Mouse (Mus musculus): ENCODE results near the gene Vamp8. TPM values are rescaled to one million over a fixed set of nuclear protein-coding genes. Genes with fewer than 3 reads are reported as not detected.

Gene Vamp8
- total RNA-seq, 1 experiment from 2014 or later: 113 TPM

DNA sequence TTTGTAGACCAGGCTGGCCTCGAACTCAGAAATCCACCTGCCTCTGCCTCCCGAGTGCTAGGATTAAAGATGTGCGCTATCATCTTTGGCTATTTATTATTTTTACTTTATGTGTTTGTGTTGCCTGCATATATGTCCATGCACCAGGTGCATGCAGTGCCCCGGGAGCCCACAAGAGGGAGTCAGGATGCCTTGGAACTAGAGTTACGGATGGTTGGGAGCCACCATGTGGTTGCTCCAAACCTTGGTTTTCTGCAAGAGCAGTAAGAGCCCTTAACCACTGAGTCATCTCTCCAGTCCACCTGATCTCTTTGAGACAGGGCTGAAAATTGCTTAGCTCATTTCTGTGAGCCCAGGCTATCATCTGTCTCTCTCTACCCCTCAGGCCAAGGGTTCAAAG, 16.6 kb upstream of the Vamp8 start:
- peak; percentile 91 for DNase-seq

DNA sequence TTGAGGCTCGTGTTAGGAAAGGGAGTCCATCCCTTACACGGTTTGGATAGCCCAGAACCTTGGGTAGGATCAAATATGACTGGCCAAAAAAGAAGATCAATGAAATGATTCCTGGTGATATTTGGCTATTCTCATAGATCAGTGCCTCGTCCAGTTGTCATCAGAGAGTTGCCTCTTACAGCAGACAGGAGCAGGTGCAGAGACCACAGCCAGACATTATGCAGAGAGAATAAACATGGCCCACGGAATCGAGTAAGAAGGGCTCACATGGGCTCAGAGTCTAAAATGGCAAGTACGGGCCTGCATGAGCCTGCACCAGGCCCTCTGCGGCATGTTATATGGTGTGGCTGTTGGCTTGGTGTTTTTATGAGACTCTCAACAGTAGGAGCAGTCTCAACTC, 14.9 kb upstream of the Vamp8 start:
- DNase-seq: no peak

DNA sequence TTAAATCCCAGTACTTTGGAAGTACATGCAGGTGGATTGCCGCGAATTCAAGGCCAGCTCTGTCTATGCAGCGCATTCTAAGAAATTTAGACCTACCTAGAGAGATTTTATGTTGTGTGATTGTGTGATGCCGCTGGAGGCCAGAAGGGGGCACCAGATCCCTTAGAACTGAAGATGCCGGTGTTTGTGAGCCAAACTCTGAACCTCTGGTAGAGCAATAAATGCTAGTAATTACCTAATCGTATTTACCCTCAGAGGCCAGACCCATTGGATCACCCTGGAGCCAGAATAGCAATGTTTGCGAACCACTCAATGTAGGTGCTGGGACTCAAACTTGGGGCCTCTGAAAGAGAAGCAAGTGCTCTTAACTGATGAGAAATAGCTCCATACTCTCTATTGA, 11.4 kb upstream of the Vamp8 start:
- peak; percentile 85 for DNase-seq

DNA sequence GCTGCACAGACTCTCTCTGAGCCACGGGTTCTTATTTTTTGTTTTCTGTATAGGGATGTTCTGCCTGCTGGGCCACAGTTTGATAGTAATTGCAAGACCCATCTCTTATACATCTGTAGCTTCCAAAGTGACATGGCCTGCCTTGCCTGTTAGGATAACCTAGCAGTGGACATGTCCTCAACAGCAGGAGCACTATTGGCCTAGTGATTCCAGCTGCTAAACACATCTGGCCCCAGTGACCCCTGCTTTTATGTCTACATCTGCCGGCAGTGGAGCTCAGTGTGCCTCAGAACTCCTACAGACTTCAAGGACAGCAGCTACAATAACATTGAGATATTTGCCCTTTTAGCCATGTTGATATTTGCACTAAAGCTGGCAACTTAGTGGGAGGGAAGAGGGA, 9.5 kb upstream of the Vamp8 start:
- DNase-seq: no peak

DNA sequence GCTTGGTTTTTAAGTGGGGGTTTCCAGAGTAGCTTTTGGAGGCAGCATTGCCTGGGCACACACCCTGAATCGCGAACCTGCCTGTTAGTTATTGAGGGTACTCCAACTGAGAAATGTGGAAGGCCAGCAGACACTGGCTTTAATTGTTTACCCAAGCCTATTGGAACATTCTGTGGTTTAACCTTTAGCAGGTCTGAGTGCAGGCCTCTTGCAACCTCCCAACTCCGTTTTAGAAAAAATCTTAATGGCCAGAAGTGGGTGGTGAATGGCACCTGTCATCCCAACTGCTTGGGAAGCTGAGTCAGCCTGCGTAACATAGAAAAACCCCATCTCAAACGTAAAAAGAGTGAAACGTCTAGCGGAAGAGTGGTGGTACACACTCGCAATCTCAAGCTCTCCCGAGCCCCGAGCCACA, 6.3 kb upstream of the Vamp8 start:
- no peak for DNase-seq

DNA sequence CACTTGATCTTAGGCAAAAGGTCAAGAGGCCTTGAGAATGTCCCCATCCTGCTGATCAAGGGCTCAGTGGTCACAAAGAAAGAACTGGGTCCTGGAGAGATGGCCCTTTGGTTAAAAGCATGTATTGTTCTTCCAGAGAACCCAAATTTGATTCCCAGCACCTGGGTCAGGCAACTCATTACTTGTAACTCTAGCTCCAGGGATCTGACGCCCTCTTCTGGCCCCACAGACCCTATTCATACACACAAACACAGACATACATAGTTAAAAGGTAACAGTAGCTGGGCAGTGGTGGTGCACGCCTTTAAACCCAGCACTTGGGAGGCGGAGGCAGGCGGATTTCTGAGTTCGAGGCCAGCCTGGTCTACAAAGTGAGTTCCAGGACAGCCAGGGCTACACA, 1.8 kb upstream of the Vamp8 start:
- DNase-seq: no peak

DNA sequence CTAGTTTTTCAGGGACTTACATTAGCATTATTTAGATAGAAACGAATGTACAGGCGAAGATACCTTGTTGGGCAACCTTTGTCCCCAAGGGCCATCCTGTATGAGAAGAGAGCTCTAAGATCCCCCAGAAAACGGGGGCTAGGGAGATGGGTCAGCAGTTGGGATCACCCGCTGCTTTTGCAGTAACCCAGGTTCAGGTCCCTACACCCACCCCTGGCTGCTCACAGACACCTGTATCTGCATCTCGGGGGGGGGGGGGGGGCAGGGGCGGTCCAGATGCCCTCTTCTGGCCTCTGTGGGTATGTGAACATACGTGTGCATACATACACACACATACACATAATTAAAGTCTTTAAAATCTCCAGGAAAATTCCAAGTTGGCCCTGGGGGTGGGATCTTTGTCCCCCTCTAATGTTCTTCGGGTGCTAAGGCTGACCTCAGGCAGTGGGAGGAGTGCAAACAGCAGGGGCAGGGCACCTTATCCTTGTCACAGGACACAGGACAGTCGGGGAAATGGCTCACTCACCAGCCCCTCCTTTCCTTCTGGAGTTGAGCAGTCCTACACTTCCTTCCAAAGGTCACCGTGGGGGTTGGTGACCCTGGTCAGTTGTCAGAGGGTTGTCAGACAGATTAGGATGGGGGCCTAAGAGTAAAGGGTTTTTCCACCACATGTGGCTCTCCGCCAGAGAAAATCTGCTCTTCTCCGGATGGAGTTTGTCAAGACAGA, 455 bp upstream of the Vamp8 start:
- peak; percentile 84 for DNase-seq

DNA sequence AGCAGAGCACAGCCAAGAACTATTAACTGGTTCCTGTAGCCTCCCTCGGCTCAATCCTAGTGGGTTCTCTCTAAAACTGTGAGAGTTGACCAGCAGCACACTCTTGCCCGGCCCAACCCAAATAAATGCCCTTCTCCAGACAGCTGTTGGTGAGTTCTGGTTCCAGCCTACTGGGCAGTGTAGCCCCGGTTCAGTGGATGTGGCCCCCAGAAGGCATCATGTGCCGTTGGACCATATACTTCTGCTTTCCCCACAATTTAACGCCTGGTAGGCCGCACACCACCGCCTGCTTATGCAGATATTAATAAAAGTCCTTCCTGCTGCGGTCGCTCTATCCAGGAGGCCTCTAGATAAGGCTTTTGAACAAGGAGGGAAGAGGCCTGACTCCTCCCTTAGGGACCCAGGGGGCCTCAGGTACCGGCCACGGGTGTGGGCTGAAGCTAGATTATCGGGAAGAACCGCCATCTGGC, 997 bp downstream of the Vamp8 start:
- DNase-seq: peak; percentile 54

DNA sequence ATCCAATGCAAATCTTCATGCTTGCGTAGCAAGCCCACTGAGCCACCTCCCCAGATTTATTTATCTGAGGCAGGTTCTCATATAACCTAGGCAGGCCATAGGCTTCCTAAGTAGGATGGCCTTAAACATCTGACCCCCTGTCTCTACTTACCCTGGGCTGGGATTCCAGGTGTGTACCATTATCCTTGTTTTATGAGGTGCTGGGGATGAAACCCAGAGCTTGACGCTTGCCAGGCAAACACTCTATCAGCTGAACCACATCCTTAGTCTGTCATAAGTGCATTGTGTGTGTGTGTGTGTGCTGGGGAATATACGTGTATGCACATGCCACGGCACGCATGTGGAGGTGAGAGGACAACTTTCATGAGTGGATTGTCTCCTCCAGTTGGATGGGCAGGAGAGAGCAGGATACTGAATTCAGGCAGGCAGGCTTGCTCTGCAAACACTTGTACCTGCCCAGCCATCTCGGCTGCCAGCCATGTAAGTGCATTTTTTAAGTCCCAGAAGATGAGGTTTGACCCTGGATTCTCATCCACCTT, 1.6 kb downstream of the Vamp8 start:
- DNase-seq: no peak

DNA sequence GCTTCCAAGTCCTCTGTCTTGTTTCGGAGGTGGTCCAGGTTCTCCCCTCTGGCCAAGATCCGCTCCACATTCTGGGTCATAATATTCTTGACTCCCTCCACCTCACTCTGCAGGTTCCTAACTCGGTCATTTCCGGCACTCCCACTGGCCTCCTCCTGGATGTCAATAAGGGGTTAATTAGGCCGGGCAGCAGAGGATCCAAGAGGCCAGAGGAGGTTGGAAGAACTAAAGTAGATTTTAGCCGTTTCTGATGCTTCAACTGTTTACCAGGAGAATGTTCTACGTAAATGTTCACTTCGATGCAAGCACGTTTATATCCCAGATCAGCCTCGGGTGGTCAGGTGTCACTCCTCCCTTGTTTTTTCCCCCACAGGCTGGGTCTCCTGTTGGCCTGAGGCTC, 2.2 kb downstream of the Vamp8 start:
- no peak for DNase-seq

DNA sequence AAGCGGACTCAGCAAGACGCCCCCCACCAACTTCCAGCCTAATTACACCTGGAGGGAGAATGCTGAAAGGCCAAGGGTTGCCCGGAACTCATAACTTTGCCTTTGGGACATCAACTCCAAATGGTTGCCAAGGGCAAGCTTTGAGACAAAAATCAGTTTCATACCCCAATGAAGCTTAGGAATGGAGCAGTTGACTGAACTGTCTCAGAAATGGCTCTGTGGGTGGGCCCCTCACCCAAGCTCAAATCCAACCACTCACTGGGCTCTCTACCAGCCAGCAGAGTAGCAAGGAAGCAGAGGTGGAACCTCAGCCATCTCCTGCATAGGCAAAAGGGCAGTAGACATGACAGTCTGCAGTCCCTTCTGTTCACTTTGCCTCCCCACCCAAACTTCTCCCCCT, 2.7 kb downstream of the Vamp8 start:
- no peak for DNase-seq

DNA sequence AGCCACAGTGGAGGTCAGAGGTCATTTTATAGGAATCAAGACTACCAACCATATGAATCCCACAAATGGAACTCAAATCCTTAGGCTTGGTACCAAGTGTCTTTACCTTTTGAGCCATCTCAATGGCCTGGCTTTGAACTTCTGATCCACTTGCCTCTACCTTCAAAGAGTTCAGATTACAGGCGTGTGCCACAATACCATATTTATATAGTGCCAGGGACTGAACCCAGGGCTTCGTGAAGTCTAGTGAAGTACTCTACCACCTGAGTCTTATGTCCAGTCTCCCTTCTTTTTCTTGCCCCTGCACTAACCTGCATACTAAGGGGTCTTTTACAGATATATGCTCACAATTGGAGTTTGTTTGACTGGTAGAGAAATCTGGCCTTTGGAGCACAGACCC, 3.9 kb downstream of the Vamp8 start:
- no peak for DNase-seq

DNA sequence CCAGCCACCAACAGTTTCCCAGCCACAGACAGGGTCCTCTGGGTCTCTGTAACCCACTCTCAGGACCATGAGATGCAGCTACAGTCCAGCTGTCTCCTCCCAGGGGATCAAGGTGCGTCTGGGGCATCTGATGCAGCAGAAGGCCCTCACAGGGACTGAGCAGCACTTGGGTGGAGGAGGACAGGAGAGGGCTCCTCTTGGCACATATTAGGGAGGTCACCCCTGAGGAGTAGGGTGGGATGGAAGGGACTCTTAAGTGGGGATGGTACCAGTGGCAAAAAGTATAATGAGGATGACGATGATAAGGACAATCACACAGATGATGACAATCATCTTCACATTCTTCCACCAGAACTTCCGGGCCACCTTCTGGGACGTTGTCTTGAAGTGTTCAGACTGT, 5.2 kb downstream of the Vamp8 start:
- DNase-seq: no peak

DNA sequence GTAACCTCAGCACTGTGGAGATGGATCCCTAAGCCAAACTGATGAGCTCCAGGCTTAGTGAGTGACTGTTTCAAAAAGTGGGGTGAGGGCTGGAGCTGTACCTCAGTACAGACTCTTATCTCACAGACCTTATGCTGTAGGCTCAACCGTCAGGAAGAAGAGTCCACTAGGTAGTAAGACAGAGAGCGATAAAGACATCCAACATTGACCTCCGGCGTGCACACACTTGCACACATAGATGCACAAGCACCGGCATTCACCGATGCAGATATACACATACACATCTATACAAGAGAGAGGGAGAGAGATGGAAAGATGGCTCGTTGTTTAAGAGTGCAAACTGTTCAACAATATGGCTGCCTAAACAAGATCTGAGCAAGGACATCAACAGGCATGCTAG, 6.6 kb downstream of the Vamp8 start:
- DNase-seq: no peak

DNA sequence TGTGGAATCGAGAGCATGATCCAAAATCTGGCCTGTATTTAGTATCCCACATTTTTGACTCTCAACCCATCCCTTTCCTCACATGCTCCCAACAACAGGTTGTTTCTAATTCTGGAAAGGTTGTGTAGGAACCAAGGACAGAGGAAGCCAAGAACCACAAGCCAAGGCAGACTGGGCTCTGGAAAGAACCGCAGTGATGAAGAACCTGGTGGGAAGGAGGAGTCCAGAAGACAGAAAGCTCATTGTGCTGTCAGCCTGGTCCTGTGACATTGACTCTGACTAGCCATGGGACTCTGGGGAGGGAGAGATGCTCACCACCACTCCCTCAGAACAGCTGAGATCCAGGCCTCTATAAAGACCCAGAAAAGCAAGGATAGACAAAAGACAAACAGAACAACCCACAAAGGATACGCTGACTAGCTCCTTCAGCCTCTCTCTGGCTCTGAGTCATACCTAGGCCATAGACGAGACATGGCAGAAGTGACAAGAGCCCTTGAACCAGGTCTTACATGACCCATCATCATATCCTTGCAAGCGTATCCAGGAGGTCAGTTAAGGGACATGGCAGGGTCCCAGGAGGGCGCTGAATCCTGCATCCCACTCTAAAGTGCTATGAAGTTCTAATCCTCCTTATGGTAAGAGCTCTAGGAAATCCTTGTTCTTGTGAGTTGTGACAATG, 7.2 kb downstream of the Vamp8 start:
- DNase-seq: no peak

DNA sequence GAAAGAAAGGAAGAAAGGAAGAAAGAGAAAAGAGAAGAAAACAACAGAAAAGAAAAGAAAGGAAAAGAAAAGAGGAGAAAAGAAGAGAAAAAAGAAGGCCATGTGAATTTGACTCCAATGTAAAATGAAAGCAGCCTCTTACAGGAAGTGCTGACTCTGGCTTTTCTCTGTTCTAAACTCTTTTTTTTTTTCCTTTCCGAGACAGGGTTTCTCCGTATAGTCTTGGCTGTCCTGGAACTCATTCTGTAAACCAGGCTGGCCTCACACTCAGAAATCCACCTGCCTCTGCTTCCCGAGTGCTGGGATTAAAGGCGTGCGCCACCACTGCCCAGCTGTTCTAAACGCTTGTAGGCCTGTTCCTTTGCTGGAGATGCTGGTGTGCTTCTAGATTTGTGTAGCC, 8.0 kb downstream of the Vamp8 start:
- no peak for DNase-seq

DNA sequence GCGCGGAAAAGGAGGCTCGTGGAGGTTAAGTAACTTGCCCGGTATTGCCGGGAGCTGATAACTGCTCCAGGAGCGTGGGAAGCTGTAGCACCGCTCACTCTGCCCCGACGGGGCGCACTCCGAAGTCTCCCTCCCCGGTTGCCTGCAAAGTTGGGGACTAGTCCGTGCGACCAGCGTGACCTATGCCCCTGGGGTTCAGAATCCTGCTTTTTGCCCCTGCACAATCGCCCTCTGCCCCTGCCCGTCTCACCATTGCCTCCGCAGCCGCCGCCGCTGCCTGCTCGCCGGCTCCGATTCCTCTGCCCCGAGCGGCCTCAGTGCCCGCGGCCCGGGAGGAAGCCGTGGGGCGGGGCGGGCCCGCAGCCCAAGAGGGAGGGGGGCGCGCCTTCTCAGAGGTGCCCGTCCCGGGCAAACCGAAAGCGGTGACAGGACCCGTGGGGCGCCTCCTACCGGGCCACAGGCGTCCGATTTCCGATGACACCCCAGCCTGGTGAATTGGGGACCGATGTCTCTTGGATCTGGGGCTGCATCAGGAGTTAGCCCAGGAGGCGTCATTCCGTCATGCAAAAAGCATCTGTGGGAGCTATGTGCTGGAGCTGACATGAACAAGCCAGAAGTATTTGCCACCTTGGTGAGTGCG, 10.3 kb downstream of the Vamp8 start, which contains the start of gene Vamp5:
Gene Vamp5 (minus strand): TSS at position 338 of the 640 bp plus-strand sequence.
- DNase-seq: peak; percentile 94

DNA sequence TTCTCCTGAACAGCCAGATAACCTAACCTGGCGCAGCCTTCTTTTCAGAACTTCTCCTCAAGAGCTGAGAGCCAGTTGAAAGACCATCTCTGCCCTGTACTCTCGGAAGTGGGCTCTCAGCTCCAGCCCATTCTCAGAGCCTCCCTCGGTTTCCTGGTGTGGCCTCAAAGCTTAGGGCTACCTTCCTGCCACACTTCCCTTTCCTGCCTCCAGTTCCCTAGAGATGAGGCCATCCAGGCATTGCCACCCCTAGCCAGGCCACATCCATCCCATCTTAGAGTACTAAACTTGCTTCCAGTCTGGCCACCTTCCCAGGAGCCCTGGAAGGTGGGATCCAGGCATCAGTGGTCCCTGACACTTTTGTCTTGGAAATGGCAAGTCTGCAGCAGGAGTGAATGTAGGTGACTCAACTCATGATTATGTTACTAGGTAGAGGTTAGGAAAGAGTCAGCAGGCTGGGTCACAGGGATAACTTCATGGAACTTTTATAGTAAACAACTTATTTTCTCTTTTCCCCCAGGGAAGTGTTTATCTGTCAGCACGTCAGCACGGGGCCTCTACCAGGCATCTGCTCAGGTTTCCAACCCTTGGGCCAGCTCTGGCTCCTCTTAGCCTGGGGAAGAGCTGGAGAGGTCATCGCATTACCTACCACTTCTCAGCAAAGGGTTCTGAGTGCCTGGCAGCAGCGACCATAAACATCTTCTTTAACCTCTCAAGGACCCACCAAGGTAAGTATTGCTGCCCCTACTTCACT, 10.9 kb downstream of the Vamp8 start:
- DNase-seq: no peak

DNA sequence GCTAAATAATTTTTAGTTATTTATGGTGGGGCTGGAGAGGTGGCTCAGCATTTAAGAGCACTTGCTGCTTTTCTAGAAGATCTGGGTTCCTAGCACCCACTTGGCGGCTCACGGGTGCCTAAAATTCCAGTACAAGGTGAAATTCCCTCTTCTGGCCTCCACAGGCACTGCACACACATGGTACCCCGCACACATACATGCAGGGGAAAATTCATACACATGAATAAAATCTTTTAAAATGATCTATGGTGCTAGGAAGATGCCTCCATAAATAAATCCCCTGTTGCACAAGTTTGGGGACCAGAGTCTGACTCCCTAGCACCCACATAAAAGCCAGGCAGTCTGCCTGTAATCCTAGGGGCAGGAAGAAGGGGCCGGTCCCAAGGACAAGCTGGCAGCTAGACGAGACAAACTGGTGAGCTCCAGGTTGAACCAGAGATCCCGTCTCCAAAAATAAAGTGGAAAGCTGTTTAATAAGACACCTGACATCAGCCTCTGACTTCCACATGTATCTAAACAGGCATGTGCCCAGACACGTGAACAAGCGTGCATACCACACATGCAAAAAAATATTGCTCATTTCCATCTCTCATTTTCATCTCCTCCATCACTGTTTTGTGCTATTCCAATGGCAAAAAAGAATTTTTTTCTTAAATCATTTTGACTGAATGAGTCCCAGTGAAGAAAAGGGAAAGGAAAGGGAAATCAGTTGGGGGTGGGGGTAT, 11.8 kb downstream of the Vamp8 start:
- DNase-seq: no peak

DNA sequence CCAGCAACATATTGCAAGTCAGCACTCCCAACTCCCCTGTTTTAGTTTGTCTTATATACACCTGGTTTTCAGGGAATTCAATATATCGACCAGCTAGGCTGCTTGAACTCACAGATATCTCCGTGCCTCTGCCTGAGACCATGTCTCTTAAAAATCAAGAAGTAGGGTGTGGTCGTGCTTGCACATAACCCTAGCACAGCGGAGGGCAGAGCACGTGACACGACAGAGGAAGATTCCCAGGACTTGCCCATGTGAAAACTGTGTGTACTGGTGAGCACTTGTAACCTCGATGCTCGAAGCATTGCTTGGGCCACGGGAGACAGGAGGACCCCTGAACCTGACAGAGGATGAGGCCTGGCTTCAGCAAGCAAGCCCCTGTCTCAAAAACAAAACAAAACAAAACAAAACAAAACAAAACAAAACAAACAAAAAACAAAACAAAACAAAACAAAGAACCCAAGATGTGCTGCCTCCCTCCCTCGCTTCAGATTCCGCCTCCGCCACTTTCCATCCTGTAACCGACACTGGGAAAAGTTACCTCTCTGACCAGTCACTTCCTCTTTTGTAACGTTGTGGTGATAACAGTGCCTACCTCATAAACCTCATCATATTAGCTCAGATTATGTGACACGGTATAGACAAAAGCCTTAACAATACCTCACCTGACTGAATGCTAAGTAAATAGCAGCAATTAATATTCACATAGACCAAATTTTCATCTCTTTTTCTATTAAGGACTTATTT, 15.5 kb downstream of the Vamp8 start:
- no peak for DNase-seq

DNA sequence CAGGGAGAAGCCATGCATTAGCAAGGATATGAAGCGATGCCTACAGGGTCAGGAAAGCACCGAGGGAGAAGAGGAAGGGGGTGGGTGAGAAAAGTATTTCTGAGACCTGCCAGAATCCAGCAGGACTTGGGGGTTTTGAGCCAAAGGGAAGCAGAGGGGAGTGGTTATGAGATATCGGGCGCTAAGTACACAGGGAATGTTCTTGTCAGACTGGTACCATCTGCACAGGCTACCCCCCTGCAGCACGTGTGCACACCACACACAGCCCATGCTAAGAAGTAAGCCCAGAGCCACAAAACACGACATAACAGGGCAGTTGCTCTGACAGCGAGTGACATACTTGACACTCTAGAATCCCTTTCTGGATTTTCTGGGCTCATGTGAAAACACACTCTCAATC, 16.3 kb downstream of the Vamp8 start:
- DNase-seq: no peak
